Mouse (Mus musculus): ENCODE measurements at regions not wholly inside any gene's neighbourhood (a gene's known extent, or its start where the extent isn't known, plus 50 kb on each side); places are given as distances from the start of the nearest gene placed in this dataset.

GRCm38 (mm10) chr15:72383470-72383869 lies 1450.9 kb upstream of the Gm6569 start:
- H3K4me2 ChIP-seq (replicated peaks; ENCODE audit: low read depth, low read length): no peak overlapping the region
- H3K4me1 ChIP-seq (replicated peaks; ENCODE audit: control insufficient read depth, insufficient read depth, low read length): no peaks in the 10 kb centered on the region
- DNase-seq (ENCODE audit: low spot score) (no peak), ATAC-seq (ENCODE audit: low FRiP score) (no peak)
- 60% methylated on average over 1 of the region's 1 CpGs for WGBS
- no peak overlapping the region for H3K4me3 ChIP-seq (ENCODE audit: low read depth, low read length)
- H3K36me3 ChIP-seq (ENCODE audit: control insufficient read depth, insufficient read depth, low read length): no peaks in the 10 kb centered on the region
- H3K9ac ChIP-seq (ENCODE audit: low read depth, low read length): no peak overlapping the region
- no peaks in the 10 kb centered on the region for H3K9me3 ChIP-seq (ENCODE audit: control insufficient read depth, low read length)
- no peak overlapping the region for H3K27ac ChIP-seq (ENCODE audit: low read depth, low read length)
- no peaks in the 10 kb centered on the region for H3K27me3 ChIP-seq (ENCODE audit: control insufficient read depth, insufficient read depth, low read length)

- 62% methylated on average over 2 of the region's 2 CpGs for WGBS
- H3K4me1 ChIP-seq (replicated peaks; ENCODE audit: control insufficient read depth, insufficient read depth, low read length): no peaks in the 10 kb centered on the region
- no peak overlapping the region for H3K27ac ChIP-seq (ENCODE audit: low read depth, low read length)
- no peaks in the 10 kb centered on the region for H3K9me3 ChIP-seq (ENCODE audit: control insufficient read depth, low read length)
- no peak overlapping the region for H3K9ac ChIP-seq (ENCODE audit: low read depth, low read length)
- H3K36me3 ChIP-seq (ENCODE audit: control insufficient read depth, insufficient read depth, low read length): no peaks in the 10 kb centered on the region
- no peaks in the 10 kb centered on the region for H3K27me3 ChIP-seq (ENCODE audit: control insufficient read depth, insufficient read depth, low read length)
- ATAC-seq (ENCODE audit: low FRiP score): no peak
- H3K4me3 ChIP-seq (ENCODE audit: low read depth, low read length): no peak overlapping the region
- DNase-seq (ENCODE audit: low spot score): no peak
- H3K4me2 ChIP-seq (replicated peaks; ENCODE audit: low read depth, low read length): no peak overlapping the region
Observed at GRCm38 (mm10) chr15:72393226-72393625, 1441.1 kb upstream of the Gm6569 start.

GRCm38 (mm10) chr15:72411956-72412355 lies 1422.4 kb upstream of the Gm6569 start:
- H3K9me3 ChIP-seq (ENCODE audit: control insufficient read depth, low read length): no peaks in the 10 kb centered on the region
- H3K9ac ChIP-seq (ENCODE audit: low read depth, low read length): no peak overlapping the region
- H3K36me3 ChIP-seq (ENCODE audit: control insufficient read depth, insufficient read depth, low read length): no peaks in the 10 kb centered on the region
- 76% methylated on average over 6 of the region's 6 CpGs for WGBS
- H3K27me3 ChIP-seq (ENCODE audit: control insufficient read depth, insufficient read depth, low read length): no peaks in the 10 kb centered on the region
- no peak overlapping the region for H3K4me3 ChIP-seq (ENCODE audit: low read depth, low read length)
- ATAC-seq (ENCODE audit: low FRiP score): no peak
- no peak for DNase-seq (ENCODE audit: low spot score)
- H3K27ac ChIP-seq (ENCODE audit: low read depth, low read length): no peak overlapping the region
- no peaks in the 10 kb centered on the region for H3K4me1 ChIP-seq (replicated peaks; ENCODE audit: control insufficient read depth, insufficient read depth, low read length)
- no peak overlapping the region for H3K4me2 ChIP-seq (replicated peaks; ENCODE audit: low read depth, low read length)
